Mouse (Mus musculus): ENCODE measurements at regions not wholly inside any gene's neighbourhood (a gene's known extent, or its start where the extent isn't known, plus 50 kb on each side); places are given as distances from the start of the nearest gene placed in this dataset.

DNA sequence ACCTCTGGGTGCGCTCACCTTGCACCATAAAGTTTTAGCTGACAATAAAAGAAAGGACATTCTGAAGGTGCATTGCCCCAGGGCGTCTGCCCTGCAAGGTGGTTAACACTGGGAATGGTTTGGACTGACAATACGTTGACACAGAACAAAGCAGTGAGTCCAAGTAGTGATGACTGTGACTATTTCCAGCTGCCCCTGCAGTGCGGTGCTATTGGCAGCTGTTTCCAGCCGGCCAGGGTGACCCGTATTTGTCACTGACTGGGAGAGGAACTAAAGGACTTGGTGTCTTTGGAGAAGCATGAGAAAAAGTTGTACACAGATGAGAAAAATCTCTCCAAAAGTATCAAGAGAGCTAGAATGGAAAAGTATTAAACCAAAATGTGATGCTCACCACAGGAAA lies 52.0 kb upstream of the Vtcn1 start:
- no peaks in the 10 kb centered on the region for H3K27me3 ChIP-seq (ENCODE audit: insufficient read depth, poor library complexity, severe bottlenecking)
- H3K36me3 ChIP-seq = no peaks in the 10 kb centered on the region
- no peak overlapping the region for H3K27ac ChIP-seq
- no peak overlapping the region for H3K4me3 ChIP-seq
- no peak for DNase-seq (ENCODE audit: low spot score)
- H3K4me1 ChIP-seq = peaks cover 5% of the 10 kb centered on the region; the same call in 1 of the 2 replicates
- WGBS = 52% methylated on average over 6 of the region's 6 CpGs
- no peaks in the 10 kb centered on the region for H3K9me3 ChIP-seq

GRCm38 (mm10) chr3:100771363-100771762 lies 53.9 kb upstream of the Vtcn1 start:
- DNase-seq (ENCODE audit: low spot score) = no peak
- peaks cover 6% of the 10 kb centered on the region; the same call in 1 of the 2 replicates for H3K4me1 ChIP-seq
- H3K27me3 ChIP-seq (ENCODE audit: insufficient read depth, poor library complexity, severe bottlenecking) = no peaks in the 10 kb centered on the region
- no peak overlapping the region for H3K4me3 ChIP-seq
- no peaks in the 10 kb centered on the region for H3K9me3 ChIP-seq
- WGBS = 81% methylated on average over 4 of the region's 4 CpGs
- H3K36me3 ChIP-seq = no peaks in the 10 kb centered on the region
- H3K27ac ChIP-seq = no peak overlapping the region

GRCm38 (mm10) chr3:100770841-100771240 lies 54.4 kb upstream of the Vtcn1 start:
- Histone ChIP-seq H3K9me3 (no peaks in the 10 kb centered on the region), H3K27me3 (ENCODE audit: insufficient read depth, poor library complexity, severe bottlenecking) (no peaks in the 10 kb centered on the region), H3K4me3 (no peak overlapping the region), H3K4me1 (peaks cover 6% of the 10 kb centered on the region; the same call in 1 of the 2 replicates), H3K36me3 (no peaks in the 10 kb centered on the region), H3K27ac (no peak overlapping the region)
- no peak for DNase-seq (ENCODE audit: low spot score)
- 79% methylated on average over 3 of the region's 3 CpGs for WGBS

GRCm38 (mm10) chr3:100769146-100769545 lies 56.1 kb upstream of the Vtcn1 start:
- Histone ChIP-seq H3K36me3 (no peaks in the 10 kb centered on the region), H3K27ac (no peak overlapping the region), H3K27me3 (ENCODE audit: insufficient read depth, poor library complexity, severe bottlenecking) (no peaks in the 10 kb centered on the region), H3K9me3 (no peaks in the 10 kb centered on the region), H3K4me1 (peaks cover 12% of the 10 kb centered on the region), H3K4me3 (no peak overlapping the region)
- DNase-seq (ENCODE audit: low spot score) = no peak
- WGBS = 79% methylated on average over 4 of the region's 4 CpGs

DNA sequence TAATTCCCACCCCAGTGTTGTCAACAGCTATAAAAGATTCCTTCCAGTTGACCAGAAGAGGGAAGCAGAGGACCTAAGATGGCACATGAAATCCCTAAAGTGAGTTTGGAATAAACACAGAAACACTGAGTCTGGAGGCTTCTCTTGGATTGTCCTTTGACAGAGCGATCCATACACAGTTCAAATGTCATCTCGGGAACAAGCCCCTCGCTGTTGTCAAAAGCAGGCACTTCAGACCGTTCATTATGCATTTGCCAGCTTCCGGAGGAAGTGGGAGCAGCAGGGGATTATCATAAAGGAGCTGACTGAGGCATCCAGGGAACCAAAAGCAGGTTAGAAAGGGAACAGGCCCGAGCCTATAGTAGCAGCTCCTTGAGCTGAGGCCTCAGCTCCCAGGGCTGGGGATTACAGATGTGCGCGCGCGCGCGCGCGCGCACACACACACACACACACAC lies 57.1 kb upstream of the Vtcn1 start:
- Histone ChIP-seq H3K27me3 (ENCODE audit: insufficient read depth, poor library complexity, severe bottlenecking) (no peaks in the 10 kb centered on the region), H3K4me1 (peaks cover 9% of the 10 kb centered on the region), H3K36me3 (no peaks in the 10 kb centered on the region), H3K9me3 (no peaks in the 10 kb centered on the region), H3K4me3 (peak overlapping the region; percentile 38), H3K27ac (peak overlapping the region; percentile 71)
- no peak for DNase-seq (ENCODE audit: low spot score)
- 57% methylated on average over 15 of the region's 15 CpGs for WGBS

DNA sequence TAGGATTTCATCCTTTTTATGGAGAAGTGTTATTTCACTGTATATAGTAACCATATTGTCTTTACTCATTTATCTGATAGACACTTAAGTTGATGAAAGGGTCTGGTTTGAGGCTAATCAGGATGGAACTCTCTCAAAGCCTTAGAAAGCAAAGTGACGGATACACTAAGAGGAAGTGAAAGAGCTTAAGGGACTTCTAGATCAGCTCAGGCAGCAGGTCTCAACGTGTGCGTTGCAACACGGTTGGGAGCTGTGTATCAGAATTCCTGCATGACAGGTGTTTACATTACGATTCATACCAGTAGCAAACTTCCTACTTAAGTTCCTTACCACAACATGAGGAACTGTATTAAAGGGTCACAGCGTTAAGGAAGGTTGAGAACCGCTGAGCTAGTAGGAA lies 59.9 kb upstream of the Vtcn1 start:
- H3K4me1 ChIP-seq = peaks cover 9% of the 10 kb centered on the region
- DNase-seq (ENCODE audit: low spot score) = no peak
- no peaks in the 10 kb centered on the region for H3K9me3 ChIP-seq
- no peak overlapping the region for H3K27ac ChIP-seq
- WGBS = 67% methylated on average over 7 of the region's 7 CpGs
- no peaks in the 10 kb centered on the region for H3K36me3 ChIP-seq
- H3K4me3 ChIP-seq = no peak overlapping the region
- no peaks in the 10 kb centered on the region for H3K27me3 ChIP-seq (ENCODE audit: insufficient read depth, poor library complexity, severe bottlenecking)

DNA sequence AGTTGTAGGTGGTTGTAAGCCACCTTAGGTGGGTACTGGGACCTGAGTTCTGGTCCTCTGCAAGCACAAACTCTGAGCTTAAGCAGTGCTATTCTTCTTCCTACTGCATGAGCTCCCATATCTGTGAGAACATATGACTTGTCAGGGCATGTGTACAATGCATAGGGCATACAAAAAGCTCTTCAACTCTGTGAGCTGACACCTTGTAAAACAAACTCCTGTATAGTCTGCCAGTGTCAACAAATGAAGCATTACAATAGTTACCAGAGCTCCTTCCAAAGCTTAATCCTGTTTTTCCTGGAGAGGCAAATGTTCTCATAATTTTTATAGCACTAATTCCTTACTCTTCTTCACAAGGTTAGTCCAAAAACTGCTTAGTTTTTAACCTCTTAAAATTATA lies 62.4 kb upstream of the Vtcn1 start:
- Histone ChIP-seq H3K27me3 (ENCODE audit: insufficient read depth, poor library complexity, severe bottlenecking) (no peaks in the 10 kb centered on the region), H3K4me1 (peaks cover 7% of the 10 kb centered on the region; the same call in 1 of the 2 replicates), H3K27ac (no peak overlapping the region), H3K4me3 (no peak overlapping the region), H3K36me3 (no peaks in the 10 kb centered on the region), H3K9me3 (no peaks in the 10 kb centered on the region)
- DNase-seq (ENCODE audit: low spot score) = no peak

DNA sequence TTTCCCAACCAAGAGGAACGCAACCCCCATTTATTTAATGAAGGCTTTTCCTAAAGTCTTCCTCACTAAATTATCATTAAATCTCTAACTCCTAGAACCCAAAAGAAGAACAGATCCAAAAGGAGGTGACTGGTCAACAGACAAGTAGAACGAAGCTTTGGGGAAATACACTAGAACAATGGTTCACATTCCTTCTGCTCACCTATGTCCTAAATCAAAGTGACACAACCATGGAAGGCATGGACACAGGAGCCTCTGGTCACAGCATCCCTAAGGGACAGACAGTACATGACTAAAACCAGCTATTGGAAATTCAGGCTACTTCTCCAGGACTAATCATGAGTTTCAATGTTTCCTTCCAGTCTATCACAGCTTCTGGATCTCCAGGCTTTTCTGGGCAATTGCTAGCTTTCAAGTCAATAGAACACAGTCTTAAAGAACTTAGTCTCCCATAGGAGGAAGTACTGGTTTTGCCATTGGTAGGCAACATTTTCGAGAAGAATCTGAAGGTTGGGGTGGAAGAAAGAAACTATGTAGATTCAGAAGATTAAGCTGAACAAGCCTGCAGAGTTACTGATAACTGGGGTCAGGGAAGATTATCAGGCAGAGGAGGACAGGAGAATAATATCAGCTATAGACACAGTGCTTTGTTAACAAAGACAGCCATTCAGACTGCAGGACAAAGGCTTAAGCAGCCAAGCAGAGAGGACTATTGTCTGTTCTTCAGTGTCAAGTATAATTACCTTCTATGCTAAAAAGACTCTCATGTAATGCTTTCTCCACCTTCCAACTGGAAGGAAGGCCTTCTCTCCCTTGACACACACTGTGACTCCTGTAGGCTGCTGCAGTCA lies 65.9 kb upstream of the Vtcn1 start:
- Histone ChIP-seq H3K36me3 (no peaks in the 10 kb centered on the region), H3K27ac (no peak overlapping the region), H3K27me3 (ENCODE audit: insufficient read depth, poor library complexity, severe bottlenecking) (no peaks in the 10 kb centered on the region), H3K9me3 (no peaks in the 10 kb centered on the region), H3K4me3 (no peak overlapping the region), H3K4me1 (no peaks in the 10 kb centered on the region)
- DNase-seq (ENCODE audit: low spot score) = no peak
- WGBS = 76% methylated on average over 3 of the region's 3 CpGs

DNA sequence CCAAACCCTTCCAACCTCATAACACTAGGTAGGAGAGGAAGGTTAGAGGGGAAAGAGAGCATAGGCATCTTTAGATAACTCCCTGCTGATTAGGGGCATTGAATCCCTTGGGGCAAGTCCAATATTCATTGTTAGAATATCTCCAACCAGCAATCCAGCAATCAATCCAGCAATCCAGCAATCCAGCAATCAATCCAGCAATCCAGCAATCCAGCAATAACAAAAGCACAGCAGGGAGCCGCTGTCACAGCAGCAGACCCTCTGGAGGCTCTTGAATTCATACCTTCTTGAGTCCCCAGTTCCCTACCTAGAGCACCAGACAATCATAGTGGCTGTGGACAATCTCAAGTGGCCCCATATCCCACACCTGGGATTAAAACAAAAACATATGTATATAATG lies 69.4 kb upstream of the Man1a2 start:
- no peak for DNase-seq (ENCODE audit: low spot score)
- H3K27ac ChIP-seq = no peak overlapping the region
- H3K4me3 ChIP-seq = no peak overlapping the region
- 77% methylated on average over 1 of the region's 1 CpGs for WGBS
- H3K9me3 ChIP-seq = no peaks in the 10 kb centered on the region
- H3K4me1 ChIP-seq = no peaks in the 10 kb centered on the region
- H3K36me3 ChIP-seq = no peaks in the 10 kb centered on the region
- no peaks in the 10 kb centered on the region; the same call in 1 of the 2 replicates for H3K27me3 ChIP-seq (ENCODE audit: insufficient read depth, poor library complexity, severe bottlenecking)

GRCm38 (mm10) chr3:100751211-100751610 lies 65.9 kb upstream of the Man1a2 start:
- Histone ChIP-seq H3K4me3 (no peak overlapping the region), H3K36me3 (no peaks in the 10 kb centered on the region), H3K27me3 (ENCODE audit: insufficient read depth, poor library complexity, severe bottlenecking) (no peaks in the 10 kb centered on the region; the same call in 1 of the 2 replicates), H3K27ac (no peak overlapping the region), H3K4me1 (peaks cover 15% of the 10 kb centered on the region), H3K9me3 (no peaks in the 10 kb centered on the region)
- no peak for DNase-seq (ENCODE audit: low spot score)
- 92% methylated on average over 1 of the region's 1 CpGs for WGBS

GRCm38 (mm10) chr3:100748727-100749126 lies 63.4 kb upstream of the Man1a2 start:
- Histone ChIP-seq H3K4me3 (no peak overlapping the region), H3K4me1 (peaks cover 15% of the 10 kb centered on the region), H3K9me3 (no peaks in the 10 kb centered on the region), H3K27ac (no peak overlapping the region), H3K27me3 (ENCODE audit: insufficient read depth, poor library complexity, severe bottlenecking) (no peaks in the 10 kb centered on the region; the same call in 1 of the 2 replicates), H3K36me3 (no peaks in the 10 kb centered on the region)
- 78% methylated on average over 6 of the region's 6 CpGs for WGBS
- DNase-seq (ENCODE audit: low spot score) = no peak

GRCm38 (mm10) chr3:100748309-100748691 lies 63.0 kb upstream of the Man1a2 start:
- no peaks in the 10 kb centered on the region for H3K36me3 ChIP-seq
- DNase-seq (ENCODE audit: low spot score) = no peak
- peaks cover 15% of the 10 kb centered on the region for H3K4me1 ChIP-seq
- no peaks in the 10 kb centered on the region for H3K9me3 ChIP-seq
- 66% methylated on average over 2 of the region's 2 CpGs for WGBS
- no peaks in the 10 kb centered on the region; the same call in 1 of the 2 replicates for H3K27me3 ChIP-seq (ENCODE audit: insufficient read depth, poor library complexity, severe bottlenecking)
- no peak overlapping the region for H3K27ac ChIP-seq
- H3K4me3 ChIP-seq = 0 out of 2 replicates have a peak overlapping the region, but pooled peaks have one; percentile 12

DNA sequence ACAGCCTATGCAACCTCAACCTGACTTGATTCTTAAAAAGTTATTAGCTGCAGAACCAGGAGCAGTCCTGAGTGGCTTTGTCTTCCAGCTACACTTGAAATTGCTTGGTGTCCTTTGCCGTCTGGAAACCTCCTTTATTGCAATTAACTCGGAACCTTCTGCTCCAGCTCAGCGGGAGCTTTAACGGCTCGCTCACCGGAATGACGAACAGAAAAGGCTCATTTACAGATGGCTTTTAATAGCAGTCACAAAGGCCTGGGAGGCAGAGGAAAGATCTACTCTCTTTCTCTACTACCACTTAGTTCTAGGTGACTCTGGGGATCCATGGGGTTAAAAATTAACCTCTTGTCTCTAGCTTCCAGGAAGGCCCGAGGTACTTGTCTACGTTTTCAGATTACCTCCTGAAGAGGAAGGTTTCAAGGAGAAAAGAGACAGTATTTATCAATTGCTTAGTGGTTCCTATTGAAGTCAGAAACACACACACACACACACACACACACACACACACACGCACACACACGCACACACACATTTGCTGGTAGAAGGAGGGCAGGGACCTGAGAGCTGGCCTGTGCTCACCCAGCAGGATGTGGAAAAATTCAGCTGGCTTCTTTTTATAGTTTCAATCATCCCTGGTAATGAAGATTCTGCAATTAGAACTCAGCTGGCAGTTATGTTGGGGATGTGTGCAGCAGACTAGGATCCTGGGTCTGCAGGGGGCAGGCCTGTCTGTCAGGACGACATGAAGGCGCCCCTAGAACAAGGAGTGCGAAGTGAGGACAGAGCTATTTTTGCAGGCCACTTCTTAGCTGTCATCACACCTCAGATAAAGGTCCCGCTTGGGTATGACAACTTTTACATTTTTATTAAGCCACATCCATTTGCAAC lies 62.4 kb upstream of the Man1a2 start:
- H3K36me3 ChIP-seq = no peaks in the 10 kb centered on the region
- no peaks in the 10 kb centered on the region for H3K9me3 ChIP-seq
- H3K4me1 ChIP-seq = peaks cover 15% of the 10 kb centered on the region
- 46% methylated on average over 15 of the region's 15 CpGs for WGBS
- DNase-seq (ENCODE audit: low spot score) = peak; percentile 84
- 0 out of 2 replicates have a peak overlapping the region, but pooled peaks have one; percentile 12 for H3K4me3 ChIP-seq
- peak overlapping the region; percentile 69 for H3K27ac ChIP-seq
- no peaks in the 10 kb centered on the region; the same call in 1 of the 2 replicates for H3K27me3 ChIP-seq (ENCODE audit: insufficient read depth, poor library complexity, severe bottlenecking)

Data from heart, embryonic 10.5 days (tissue).